Mouse (Mus musculus) 3134 (cell line): ENCODE results near the gene Adamts9.

Source experiments
- DNase-seq: peaks from one replicate; pipeline ENCODE4 v3.0.0-alpha.2; 2011; ENCODE audit warnings: low spot score; ENCODE audit not compliant: insufficient read length; ENCODE audit errors: extremely low read depth

Gene Adamts9

DNA sequence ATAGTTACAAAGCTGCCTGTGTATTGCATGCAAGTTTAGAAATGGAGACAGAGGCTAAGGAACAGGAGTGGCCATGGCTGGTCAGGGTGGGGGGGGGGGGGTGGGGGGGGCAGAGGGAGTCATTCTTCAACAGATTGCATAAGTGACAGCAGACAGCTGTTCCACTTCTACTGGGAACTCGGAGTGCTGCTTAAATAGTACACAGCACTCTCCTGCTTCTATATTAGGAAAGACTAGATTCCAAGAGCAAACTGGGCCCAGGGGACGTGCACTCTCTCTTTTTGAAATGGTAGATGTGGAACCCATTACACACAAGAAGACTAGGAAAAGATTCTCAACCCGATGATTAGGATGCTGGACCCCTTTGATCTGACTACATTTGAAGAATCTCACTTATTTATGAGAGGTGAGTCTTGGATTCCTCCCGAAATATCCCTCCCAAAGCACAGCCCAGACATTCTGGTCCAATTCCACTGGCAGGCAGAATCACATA, 74.2 kb downstream of the Adamts9 start, which contains the start of gene Gm15737:
Gm15737 (plus strand) TSS at position 269 of the 493 bp plus-strand sequence.
- no peak for DNase-seq

- DNase-seq = no peak
Observed at GRCm38 (mm10) chr6:92862599-92862998, 80.7 kb downstream of the Adamts9 start.

GRCm38 (mm10) chr6:92860285-92860912, 82.9 kb downstream of the Adamts9 start:
- DNase-seq = no peak

GRCm38 (mm10) chr6:92858721-92859510, 84.4 kb downstream of the Adamts9 start:
- DNase-seq = no peak

GRCm38 (mm10) chr6:92857761-92858160, 85.5 kb downstream of the Adamts9 start:
- no peak for DNase-seq

DNA sequence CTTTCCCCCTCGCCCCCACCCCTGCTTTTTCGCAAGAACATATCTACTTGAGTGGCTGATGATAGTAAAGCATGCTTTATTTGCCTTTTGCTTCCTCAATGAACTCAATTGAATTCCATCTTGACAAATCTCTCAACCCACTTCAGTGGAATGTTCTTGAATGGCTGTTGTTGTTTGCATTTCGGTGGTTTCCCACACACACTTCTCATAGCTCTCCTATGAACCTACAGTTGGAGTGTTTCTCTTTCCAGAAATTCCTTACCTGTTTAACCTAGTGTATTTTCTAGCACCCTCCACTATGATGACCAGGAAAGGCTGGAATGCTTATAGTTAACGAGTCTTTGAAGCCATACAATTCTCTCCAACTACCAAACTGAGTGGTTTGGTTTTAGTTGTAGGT, 88.4 kb downstream of the Adamts9 start:
- DNase-seq = no peak

- no peak for DNase-seq
Observed at GRCm38 (mm10) chr6:92850250-92850649, 93.0 kb downstream of the Adamts9 start.

DNA sequence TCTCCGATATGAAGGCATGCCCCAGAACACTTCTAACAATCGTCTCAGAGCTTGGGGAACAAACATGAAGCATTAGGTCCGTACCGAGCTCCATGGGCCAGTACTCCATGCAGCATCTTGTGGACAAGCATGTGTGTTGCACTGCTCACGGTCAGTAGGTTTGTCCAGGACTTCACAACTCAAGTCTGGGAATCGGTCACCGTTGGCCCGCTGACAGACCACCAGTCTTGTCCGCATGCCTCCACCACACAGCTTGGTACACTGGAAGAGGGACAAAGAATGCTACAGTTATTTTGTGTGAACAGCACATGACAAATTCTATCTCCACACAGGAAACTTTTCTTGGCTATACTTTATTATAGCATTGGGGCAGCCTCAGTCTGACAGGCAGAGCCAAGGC, 94.1 kb downstream of the Adamts9 start:
- DNase-seq = no peak

DNA sequence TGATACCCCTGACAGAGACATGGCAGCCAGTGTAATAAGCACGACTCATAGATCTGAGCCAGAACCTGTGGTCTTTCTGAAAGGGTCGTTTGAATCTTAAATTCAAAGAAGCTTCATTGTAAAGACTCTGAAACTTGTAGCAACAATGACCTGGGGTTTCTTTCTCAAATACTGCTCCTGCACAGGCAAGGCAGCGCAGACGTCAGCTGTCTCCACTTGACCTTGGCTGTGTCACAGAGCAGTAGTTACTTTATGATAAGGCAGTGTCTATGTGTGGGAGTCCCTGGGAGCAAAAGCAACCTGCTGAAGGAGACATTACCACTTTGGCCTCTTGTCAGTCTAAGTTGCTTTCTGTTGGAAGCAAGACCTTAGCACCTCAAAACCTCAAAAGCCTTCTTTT, 96.7 kb downstream of the Adamts9 start:
- DNase-seq = no peak

DNA sequence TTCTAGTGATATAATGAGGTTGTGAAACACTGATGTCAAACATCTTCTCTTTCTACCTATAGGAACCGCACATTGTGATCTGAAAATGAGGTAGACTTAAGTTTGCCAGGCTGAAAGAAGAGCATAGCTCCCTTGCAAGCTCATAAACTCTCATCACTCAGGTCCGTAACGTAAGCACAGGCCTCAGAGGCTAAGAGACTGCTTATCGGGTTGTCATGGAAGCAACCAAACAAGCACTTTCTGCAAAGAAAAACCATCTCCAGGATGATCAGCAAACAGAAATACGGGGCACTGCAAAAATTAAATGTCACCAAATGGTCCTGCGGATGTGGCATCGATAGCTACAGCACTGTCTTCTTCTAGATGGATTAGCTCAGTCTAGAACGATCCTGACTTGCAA, 97.4 kb downstream of the Adamts9 start:
- DNase-seq = no peak

GRCm38 (mm10) chr6:92843474-92843873, 99.8 kb downstream of the Adamts9 start:
- DNase-seq = no peak

- DNase-seq = no peak
Observed at GRCm38 (mm10) chr6:92842000-92842399, 101.3 kb downstream of the Adamts9 start.

DNA sequence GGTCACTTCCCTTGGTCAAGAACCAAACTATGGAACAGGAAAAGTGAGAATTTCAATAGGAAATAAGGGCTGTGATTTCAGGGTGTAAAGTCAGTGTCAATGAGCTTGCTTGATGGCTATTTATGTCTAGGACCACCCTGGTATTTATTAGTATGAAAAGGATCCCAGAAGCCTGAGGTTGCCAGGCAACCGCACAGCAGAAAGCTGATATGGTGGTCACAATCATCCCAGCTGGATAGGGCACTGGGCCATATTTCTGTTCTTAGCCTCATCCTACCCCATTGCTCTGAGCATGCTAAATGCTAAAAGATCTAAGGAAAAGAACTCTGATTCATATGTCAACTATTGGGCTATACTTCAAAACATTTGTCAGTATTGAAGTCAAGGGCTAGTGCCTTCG, 112.2 kb downstream of the Adamts9 start:
- DNase-seq = no peak

- no peak for DNase-seq
Observed at GRCm38 (mm10) chr6:92829148-92829547, 114.1 kb downstream of the Adamts9 start.

- DNase-seq = no peak
Observed at GRCm38 (mm10) chr6:92827360-92827759, 115.9 kb downstream of the Adamts9 start.

- DNase-seq = no peak
Observed at GRCm38 (mm10) chr6:92826561-92826960, 116.7 kb downstream of the Adamts9 start.

DNA sequence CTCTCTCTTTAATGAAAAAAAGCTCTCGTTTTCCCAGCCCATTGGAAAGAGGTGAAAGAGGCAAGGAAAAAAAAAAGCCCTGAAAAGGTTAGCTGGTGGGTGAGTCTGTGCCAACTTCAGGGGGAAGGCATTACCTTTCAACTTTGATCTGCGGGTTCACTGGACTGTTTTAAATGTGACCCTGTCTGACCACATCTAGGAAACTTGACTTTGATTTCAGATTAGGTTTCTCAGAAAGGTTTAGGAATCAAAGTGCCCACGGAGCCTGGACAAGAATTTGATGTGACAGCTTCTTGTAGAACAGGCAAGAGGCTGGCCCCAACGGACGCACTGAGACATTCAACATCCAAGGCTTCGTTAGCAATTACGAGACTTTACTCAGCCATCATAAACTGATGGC, 119.3 kb downstream of the Adamts9 start:
- DNase-seq = no peak

GRCm38 (mm10) chr6:92822006-92822405, 121.3 kb downstream of the Adamts9 start:
- no peak for DNase-seq

DNA sequence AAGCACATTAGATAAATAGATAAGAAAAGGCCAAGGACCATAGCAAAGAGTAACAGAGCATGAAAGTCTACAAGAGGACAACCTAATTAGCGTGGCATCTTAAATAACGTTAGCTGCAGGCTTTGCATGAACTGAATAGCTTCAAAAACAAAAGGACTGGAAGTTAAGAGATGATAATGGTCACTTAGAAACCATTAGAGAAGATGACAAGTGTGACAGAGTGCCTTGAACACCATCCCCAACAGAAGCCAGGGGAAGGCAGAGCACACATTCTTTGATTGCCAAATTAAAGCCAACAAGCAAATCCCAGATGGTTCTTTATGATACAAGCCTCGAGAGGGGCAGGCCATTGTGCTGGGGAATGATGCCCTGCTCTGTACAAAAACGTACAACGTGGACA, 121.7 kb downstream of the Adamts9 start:
- DNase-seq = no peak

DNA sequence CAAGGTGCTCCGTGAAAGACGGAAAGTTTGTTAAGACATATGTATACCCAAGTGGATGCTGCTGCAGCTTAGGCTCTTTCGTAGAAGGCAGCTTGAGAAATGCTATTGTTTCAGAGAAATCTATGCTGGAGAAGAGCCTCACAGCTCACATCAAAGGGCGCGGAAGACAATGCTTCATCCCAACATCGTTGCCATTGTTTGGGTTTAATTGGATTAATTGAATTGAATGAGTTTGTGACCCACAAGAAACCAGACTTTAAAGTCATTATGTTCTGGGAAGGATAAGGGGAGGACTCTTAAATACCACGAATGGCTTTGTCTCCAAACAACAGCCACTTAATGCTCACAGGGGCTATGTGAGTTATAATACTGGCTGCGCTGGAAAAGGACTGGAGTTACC, 125.6 kb downstream of the Adamts9 start:
- no peak for DNase-seq

DNA sequence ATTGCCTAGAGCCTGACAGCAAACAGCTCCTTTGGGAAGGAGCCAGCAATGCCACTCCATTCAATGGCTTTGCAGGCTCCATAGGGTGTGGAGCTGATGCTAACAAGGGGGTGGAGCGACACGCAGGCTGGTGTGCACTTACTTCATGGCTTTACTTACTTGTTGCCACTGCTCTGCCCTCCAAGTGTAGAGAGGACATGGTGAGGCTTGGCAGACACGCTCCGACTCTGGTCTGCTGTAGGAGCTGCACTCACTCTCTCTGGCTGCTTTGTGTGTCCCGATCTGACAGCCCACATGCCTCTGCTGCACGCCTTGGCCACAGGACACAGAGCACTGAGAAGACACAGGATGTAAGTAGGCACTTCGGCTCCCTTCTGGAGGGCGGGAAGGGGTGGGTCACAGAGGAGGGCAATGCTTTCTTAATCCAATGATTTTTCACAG, 127.0 kb downstream of the Adamts9 start, which contains the start of gene A730049H05Rik:
A730049H05Rik (plus strand) TSS at position 168 of the 441 bp plus-strand sequence.
- DNase-seq = no peak
